Mouse (Mus musculus): ENCODE results near the gene Accs.

DNA sequence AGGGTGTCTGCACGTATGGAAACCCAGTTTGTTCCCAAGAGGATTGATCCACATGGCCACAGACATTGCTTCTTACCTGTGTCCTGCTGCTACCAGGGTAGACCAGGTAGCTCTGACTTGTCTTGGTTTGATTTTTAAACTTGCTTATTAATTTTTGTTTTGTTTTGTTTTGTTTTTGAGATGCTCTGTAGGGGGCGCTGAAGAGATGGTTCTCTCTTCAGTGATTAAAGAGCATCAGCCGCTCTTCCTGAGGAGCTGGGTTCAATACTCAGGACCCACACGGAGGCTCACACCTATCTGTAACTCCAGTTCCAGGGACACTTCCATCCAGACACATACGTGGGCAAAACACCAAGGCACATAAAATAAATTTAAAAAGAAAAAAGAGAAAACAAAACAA lies 33.3 kb upstream of the Accs start:
- TF ChIP-seq ZC3H11A (IDR thresholded peaks at IDR 0.05; ENCODE audit: borderline replicate concordance, low read depth, low read length): no peak
- no peak for TF ChIP-seq HCFC1 (IDR thresholded peaks at IDR 0.05; ENCODE audit: borderline replicate concordance, insufficient read depth, low read length)
- TF ChIP-seq CHD2 (IDR thresholded peaks at IDR 0.05; ENCODE audit: low read depth, low read length): no peak
- no peak for TF ChIP-seq ZNF384 (IDR thresholded peaks at IDR 0.05; ENCODE audit: low read depth, low read length)
- no peak for TF ChIP-seq MAFK (IDR thresholded peaks at IDR 0.05; ENCODE audit: insufficient read depth, low read depth, low read length)
